Mouse (Mus musculus) erythroid progenitor cell, adult 5-6 weeks (primary cell): Measurements from ENCODE around the gene Scel. TPM values are rescaled to one million over a fixed set of nuclear protein-coding genes. Genes with fewer than 3 reads are reported as not detected.

Source experiments
- ATAC-seq: replicated peaks from 2 replicates; pipeline ENCODE4 v1.8.0; 2016; ENCODE audit warnings: moderate number of reproducible peaks, mild to moderate bottlenecking, moderate TSS enrichment, inconsistent platforms; ENCODE audit not compliant: poor library complexity, low FRiP score, severe bottlenecking
- total RNA-seq, 2 experiments: library from RNA; stranded (forward) in 1 of 2; stranded (reverse) in 1 of 2; fragments of 150-400 nt in 1 of 2; fragments of 186-747, 209-891 nt in 1 of 2; gene quantifications; 2 replicates each; pipeline versions ENCODE4 v1.2.3 to v1.2.4; 2015 to 2017; ENCODE audit warnings: low replicate concordance in 2 of 2

The Scel gene
- total RNA-seq, 2 experiments from 2014 or later, result not detected

DNA sequence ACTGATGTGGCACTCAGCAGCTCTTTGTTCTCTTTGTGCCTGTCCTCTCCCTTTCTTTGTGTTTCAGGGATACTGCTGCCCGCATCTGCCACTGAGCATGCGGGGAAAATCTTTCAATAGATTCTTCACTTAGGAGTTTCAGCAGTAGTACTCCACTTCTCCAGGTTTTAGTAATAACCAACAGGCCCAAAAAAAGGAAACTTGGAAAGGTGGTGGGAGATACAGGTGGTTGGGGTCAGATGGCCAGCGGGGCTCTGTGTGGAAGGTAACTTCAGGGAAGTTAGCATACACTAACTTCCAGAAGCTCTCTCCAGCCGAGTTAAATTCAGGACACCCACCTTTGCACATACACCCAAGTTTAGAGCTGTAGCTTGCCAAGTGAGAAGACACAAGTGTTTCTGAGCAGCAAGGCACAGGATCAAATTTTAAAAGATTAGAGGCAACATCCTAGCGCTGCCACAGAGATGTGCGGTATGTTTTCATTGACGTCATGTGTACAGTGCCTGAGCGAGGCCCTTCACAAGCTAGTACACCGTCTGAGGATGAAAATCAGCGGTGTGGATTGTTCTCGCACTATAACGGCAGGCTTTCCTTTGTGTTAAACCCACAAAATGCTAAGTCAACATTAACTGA, 135.6 kb downstream of the Scel start:
- ATAC-seq, result no peak

DNA sequence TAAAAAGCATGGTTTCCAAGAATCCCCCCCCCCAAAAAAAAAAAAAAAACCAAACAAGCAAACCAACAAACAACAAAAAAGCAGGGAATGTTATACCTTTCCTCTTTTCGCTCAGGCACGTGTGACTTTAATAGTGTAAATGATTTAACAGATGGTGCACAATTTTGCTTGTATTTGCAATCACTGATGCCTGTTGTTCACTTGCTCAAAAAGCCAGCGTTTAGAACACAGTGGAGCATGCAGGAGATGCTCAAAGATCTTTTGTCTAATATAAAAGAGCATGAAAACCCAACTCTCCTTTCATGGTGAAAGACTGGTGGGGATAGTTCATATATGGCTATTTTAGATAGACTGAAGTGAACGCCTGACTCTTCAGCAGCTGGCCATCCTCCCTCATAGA, 136.2 kb downstream of the Scel start:
- ATAC-seq, result no peak

DNA sequence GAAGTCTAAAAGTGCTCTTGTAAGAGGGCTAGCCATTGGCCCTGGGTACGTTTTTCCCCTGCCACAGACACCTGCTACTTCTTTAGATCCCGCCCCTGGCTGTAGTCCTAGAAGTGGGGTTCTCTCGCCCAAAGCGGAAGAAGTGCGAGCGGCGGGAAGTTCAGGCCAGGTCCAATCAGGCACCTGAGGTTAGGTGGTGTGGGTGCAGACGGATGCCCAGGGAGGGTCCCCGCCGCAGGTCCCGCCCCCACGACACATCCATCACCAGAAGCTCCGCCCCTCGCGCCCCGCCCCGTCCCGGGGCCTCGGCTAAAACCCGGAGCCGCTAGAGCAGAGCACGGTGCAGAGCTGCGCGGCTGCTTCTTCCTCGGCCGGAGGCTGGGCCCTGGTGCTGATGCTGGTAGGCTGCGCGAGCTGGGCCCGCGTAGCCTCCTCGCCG, 136.8 kb downstream of the Scel start, which contains the start of gene Slain1:
TSS of gene Slain1 (plus strand) at position 333 of the 439 bp plus-strand sequence.
- ATAC-seq, result no peak

DNA sequence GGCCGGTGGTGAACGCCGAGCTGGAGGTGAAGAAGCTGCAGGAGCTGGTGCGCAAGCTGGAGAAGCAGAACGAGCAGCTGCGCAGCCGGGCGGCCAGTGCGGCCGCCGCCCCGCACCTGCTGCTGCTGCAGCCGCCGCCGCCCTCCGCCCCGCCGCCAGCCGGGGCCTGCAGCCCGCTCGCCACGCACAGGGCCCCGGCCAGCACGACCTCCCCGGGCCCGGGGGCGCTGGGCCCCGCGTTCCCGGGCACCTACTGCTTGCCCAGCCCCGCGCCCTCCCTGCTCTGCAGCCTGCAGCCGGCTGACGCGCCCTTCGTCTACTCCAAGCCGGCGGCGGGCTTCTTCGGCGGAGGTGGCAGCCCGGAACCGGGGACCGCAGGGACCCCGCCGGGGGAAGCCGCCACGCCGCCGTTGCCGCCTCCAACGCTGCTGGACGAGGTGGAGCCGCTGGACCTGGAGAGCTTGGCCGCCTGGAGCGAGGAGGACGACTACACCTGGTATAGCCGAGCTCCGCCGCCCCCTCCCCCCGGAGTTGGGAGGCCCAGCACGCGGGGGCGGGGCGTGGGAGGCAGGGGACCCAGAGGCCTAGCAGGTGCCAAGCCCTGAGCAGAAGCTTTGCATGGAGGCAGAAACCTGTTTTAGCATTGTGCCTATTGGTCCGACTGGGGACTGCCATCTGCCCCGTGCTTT, 137.4 kb downstream of the Scel start:
- no peak for ATAC-seq

DNA sequence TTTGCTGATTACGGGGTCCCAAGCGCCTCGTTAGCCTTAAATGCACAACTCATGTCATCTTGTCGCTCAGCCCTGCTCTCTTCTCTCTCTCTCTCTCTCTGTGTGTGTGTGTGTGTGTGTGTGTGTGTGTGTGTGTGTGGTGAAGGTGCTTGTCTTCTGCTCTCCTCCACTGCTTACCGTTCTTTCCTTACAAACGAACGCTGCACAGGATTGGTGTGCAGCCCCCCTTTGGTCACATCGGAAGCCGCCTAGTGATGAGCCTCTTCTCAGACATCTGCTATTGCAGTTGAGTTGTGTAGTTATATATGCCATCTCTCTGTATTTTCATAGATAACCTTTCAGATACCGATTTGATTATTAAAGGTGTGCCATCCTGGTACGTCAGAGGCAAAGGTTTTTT, 138.0 kb downstream of the Scel start:
- no peak for ATAC-seq

DNA sequence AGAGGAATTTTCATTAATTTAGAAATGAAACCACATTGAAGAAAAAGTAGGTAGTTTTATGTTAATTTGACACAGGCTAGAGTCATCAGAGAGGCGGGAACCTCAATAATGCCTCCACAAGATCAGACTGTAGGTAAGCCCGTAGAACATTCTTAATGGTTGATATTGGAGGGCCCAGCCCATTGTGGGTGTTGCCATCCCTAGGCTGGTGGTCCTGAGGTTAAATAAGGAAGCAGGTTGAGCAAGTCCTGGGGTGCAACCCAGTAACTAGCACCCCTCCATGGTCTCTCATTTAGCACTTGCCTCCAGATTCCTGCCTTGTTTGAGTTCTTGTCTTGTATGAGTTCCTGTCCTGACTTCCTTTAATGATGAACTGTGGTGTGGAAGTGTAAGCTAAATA, 138.4 kb downstream of the Scel start:
- no peak for ATAC-seq

DNA sequence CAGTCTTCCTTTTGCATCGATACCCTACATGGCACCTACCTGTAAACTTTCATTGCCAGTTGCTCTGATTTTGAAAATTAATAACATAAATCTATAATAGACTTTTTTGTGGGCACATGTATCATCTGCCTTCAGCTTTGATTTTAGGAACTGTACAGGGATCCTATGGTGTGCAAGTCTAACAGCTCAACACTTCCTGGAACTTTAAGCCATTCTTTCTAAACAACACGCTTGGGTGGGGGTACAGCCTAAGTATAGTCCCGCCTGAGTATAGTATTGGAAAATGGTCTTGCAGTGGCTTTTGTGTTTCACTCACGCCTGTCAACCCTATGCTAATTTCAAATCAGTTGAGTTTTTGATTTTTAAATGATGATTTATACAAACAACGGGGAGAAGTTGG, 139.4 kb downstream of the Scel start:
- no peak for ATAC-seq

DNA sequence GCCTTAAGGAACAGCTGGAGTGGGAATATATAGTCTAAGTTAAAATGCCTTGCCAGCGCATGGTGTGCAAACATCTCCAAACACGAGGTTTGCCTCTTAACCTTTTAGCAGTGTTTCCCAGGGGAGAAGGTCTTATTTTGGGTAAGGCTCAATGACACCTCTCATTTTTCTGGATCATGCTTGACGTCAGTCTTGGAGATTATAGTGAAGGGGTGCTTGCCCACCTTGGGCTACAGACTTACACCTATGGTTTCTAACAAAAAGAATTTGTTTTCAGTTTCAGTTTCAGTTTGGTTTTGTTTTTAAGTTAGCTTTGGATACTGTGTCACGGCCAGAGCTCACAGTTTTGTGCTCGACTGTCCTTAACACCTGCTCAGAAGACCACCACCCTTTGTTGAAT, 140.7 kb downstream of the Scel start:
- no peak for ATAC-seq

DNA sequence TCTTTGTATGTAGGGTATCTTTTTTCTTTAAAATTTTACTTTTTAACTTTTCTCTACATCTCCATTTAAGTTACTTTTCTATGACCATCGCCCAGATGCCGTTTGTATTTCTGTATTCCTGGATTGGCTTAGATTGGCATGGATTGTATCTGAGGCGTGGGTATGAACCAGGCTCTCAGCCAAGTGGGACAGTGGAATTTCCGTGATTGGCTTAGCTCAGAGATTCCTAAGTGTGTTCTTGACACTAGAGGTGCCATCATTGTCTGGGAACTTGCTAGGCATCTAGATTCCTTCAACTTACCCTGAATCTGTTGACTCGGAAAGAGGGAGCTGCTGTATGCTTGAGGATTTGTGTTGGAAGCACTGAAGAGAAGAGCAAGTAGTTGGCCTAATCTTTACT, 142.3 kb downstream of the Scel start:
- no peak for ATAC-seq

DNA sequence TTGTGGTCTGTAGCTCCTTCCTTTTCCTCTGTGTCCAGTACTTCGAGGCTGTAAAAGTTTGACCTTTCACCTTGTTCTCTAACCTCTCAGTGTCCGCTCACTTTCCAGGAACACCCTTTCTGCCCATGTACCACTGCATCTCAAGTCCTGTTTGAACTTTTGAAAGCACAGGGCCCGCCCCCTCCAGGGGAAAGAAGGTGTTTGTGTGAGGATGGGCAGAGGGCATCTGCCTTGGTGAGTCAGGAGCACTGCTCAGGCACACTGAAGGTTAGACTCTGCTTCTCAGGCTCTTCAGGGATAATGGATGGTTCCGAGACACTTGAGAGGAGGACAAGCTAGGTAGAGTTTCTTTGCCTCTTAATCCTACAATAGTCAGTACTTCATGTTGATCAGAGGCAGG, 144.7 kb downstream of the Scel start:
- ATAC-seq, result no peak

Other genes starting within 250 kb of the Scel start
- 17.3 and 26.0 TPM in 2 replicates for gene Mycbp2, start 166.5 kb upstream of the Scel start, total RNA-seq (2015; ENCODE audit: low replicate concordance)
- gene Mycbp2, start 166.5 kb upstream of the Scel start, total RNA-seq (2017; ENCODE audit: low replicate concordance), result 14.5 and 14.9 TPM in 2 replicates
- gene Slain1, start 136.9 kb downstream of the Scel start, total RNA-seq (2015; ENCODE audit: low replicate concordance), result 2.5 and 2.9 TPM in 2 replicates
- gene Slain1, start 136.9 kb downstream of the Scel start, total RNA-seq (2017; ENCODE audit: low replicate concordance), result 1.9 and 3.9 TPM in 2 replicates